Mouse (Mus musculus) midbrain, embryonic 12.5 days (tissue): ENCODE measurements around the gene Hist1h2be. TPM values are rescaled to one million over a fixed set of nuclear protein-coding genes. Genes with fewer than 3 reads are reported as not detected.
"Not testable (repeated sequence)": the region's sequence is repeated elsewhere in the genome, so short reads cannot be mapped to it uniquely, and the experiment has no call there.

Experiments used
- ATAC-seq: fragments of 200-750 bp; cut with Nextera tagmentation; 2 replicates; pipeline ENCODE4 v1.8.0; 2017; ENCODE audit warnings: low read depth, moderate TSS enrichment, moderate library complexity; ENCODE audit not compliant: low FRiP score
- H3K27ac ChIP-seq: fragments of 300-500 bp; sonication (generic); replicated peaks from 2 replicates; pipeline ENCODE4 v1.5.1; 2016; ENCODE audit warnings: mild to moderate bottlenecking
- H3K27me3 ChIP-seq: fragments of 300-500 bp; sonication (generic); 2 replicates; pipeline ENCODE4 v1.6.1; 2016; ENCODE audit warnings: mild to moderate bottlenecking
- H3K36me3 ChIP-seq: fragments of 300-500 bp; sonication (generic); 2 replicates; pipeline ENCODE4 v1.6.1; 2016
- H3K4me1 ChIP-seq: fragments of 300-500 bp; sonication (generic); 2 replicates; pipeline ENCODE4 v1.6.1; 2016
- H3K4me2 ChIP-seq: fragments of 300-500 bp; sonication (generic); replicated peaks from 2 replicates; pipeline ENCODE4 v1.6.1; 2016; ENCODE audit warnings: mild to moderate bottlenecking, moderate library complexity
- H3K4me3 ChIP-seq: fragments of 300-500 bp; sonication (generic); 2 replicates; pipeline ENCODE4 v1.5.1; 2016; ENCODE audit warnings: mild to moderate bottlenecking
- H3K9ac ChIP-seq: fragments of 300-500 bp; sonication (generic); replicated peaks from 2 replicates; pipeline ENCODE4 v1.6.1; 2016; ENCODE audit warnings: mild to moderate bottlenecking, moderate library complexity
- H3K9me3 ChIP-seq: fragments of 300-500 bp; sonication (generic); 2 replicates; pipeline ENCODE4 v1.6.1; 2016; ENCODE audit warnings: mild to moderate bottlenecking
- WGBS: fragments of 180-500 bp; shearing (Covaris S2); methylation state at CpG from one replicate; pipeline ENCODE4 v1.1.7; 2016; 5-methylcytosine and 5-hydroxymethylcytosine counted together
- polyA plus RNA-seq: library from polyadenylated mRNA; unstranded; fragments of >200 nt; fragmentation: Nextera tagmentation; extraction: Ambion mirVana; gene quantifications from 2 replicates; pipeline ENCODE4 v1.2.1, GENCODE M21; 2016

Hist1h2be gene
- polyA plus RNA-seq, 1 experiment from 2014 or later, result 2.5 TPM

DNA sequence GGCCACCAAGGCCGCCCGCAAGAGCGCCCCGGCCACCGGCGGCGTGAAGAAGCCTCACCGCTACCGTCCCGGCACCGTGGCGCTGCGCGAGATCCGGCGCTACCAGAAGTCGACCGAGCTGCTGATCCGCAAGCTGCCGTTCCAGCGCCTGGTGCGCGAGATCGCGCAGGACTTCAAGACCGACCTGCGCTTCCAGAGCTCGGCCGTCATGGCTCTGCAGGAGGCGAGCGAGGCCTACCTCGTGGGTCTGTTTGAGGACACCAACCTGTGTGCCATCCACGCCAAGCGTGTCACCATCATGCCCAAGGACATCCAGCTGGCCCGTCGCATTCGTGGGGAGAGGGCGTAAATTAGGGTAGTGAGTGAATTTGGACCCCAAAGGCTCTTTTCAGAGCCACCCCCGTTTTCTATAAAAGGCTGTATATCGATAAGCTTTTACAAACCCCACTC lies 45.0 kb downstream of the Hist1h2be start:
- H3K27ac ChIP-seq, result peak overlapping the region; percentile 80
- not testable (repeated sequence) for H3K27me3 ChIP-seq, ATAC-seq, H3K36me3 ChIP-seq, H3K9me3 ChIP-seq
- H3K4me1 ChIP-seq, result peaks cover 29% of the 10 kb centered on the region
- peak overlapping the region; percentile 75 for H3K9ac ChIP-seq
- WGBS, result under 1% methylated on average over 9 of the region's 40 CpGs
- H3K4me3 ChIP-seq, result peak overlapping the region; percentile 47
- peak overlapping the region; percentile 66 for H3K4me2 ChIP-seq

DNA sequence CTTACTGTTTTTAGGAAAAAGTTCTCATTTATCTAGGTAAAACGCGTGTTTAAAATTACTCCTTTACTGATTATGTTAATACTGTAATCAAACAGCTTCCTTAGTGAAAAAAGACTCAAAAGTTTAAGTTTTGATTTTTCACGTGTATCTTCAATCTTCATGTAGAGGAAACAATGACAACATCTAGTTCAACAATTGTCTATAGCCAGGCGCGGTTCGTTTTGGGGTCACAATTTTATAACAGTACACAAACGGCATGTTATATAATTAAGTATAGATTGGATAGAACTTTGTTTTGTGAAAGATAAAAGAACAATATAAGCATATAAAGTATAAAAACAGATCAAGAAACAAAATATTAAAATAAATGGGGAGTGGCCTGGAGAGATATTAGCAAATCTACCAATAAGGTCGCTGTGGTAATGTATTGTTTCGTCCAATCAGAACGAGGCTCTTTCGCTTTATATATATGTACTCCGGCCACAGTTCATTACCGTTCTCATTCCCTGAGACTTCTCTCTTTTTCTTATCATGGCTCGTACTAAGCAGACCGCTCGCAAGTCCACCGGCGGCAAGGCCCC lies 45.6 kb downstream of the Hist1h2be start, which contains the start of gene Hist1h3d:
Gene Hist1h3d, plus strand, starts transcription at position 493 of the 581 bp plus-strand sequence.
- peak within 1 kb of the TSS; percentile 66 for H3K4me2 ChIP-seq
- ATAC-seq, result peak; percentile 59
- peaks cover 29% of the 10 kb centered on the region for H3K4me1 ChIP-seq
- no peaks in the 10 kb centered on the region for H3K36me3 ChIP-seq
- H3K9ac ChIP-seq, result peak within 1 kb of the TSS; percentile 75
- H3K9me3 ChIP-seq, result no peaks in the 10 kb centered on the region
- under 1% methylated on average over 18 of the region's 18 CpGs for WGBS
- H3K27me3 ChIP-seq, result no peaks in the 10 kb centered on the region
- peak within 1 kb of the TSS; percentile 87 for H3K27ac ChIP-seq
- H3K4me3 ChIP-seq, result peak within 1 kb of the TSS; percentile 47

DNA sequence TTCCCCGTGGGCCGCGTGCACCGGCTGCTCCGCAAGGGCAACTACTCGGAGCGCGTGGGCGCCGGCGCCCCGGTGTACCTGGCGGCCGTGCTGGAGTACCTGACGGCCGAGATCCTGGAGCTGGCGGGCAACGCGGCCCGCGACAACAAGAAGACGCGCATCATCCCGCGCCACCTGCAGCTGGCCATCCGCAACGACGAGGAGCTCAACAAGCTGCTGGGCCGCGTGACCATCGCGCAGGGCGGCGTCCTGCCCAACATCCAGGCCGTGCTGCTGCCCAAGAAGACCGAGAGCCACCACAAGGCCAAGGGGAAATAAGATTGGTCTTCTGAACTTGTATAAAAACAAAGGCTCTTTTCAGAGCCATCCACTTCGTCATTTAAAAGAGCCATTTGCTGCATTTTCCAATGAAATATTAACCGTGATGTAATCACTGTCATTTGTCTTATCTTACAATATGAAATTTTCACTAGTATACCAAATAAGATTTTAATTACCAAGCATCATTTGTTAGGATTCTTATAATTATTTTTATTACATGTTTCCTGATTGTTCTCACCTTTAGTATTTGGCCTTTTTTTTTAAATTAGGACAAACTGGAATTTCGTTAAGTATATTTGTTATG lies 46.3 kb downstream of the Hist1h2be start:
- H3K27ac ChIP-seq, result peak overlapping the region; percentile 87
- not testable (repeated sequence) for H3K27me3 ChIP-seq, H3K36me3 ChIP-seq, H3K9me3 ChIP-seq, ATAC-seq
- peaks cover 32% of the 10 kb centered on the region for H3K4me1 ChIP-seq
- under 1% methylated on average over 10 of the region's 39 CpGs for WGBS
- 0 out of 2 replicates have a peak overlapping the region, but pooled peaks have one; percentile 46 for H3K9ac ChIP-seq
- peak overlapping the region; percentile 68 for H3K4me2 ChIP-seq
- H3K4me3 ChIP-seq, result peak overlapping the region; percentile 47

DNA sequence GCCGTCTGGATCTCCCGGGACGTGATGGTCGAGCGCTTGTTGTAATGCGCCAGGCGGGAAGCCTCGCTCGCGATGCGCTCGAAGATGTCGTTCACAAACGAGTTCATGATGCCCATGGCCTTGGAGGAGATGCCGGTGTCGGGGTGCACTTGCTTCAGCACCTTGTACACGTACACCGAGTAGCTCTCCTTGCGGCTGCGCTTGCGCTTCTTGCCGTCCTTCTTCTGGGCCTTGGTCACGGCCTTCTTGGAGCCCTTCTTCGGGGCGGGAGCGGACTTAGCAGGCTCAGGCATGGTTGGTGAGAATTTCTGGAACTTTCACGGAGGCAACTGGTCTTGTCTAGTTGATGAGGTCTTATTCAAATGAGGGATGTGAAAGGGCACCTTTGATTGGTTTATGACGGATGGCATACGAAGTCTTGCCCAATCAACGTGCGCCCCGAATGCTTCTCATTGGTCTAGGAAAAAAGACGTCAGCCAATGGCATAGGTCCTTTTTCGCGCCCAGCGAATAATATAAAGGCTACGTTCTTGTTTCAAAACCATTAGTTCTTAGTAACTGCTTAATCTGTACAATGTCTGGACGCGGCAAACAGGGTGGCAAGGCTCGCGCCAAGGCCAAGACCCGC lies 46.9 kb downstream of the Hist1h2be start, which contains the start of the genes Hist1h2bf and Hist1h2ad:
Gene Hist1h2bf, minus strand, starts transcription at position 299 of the 627 bp plus-strand sequence.
Gene Hist1h2ad, plus strand, starts transcription at position 484 of the 627 bp plus-strand sequence.
- not testable (repeated sequence) for H3K27me3 ChIP-seq, H3K36me3 ChIP-seq, H3K9me3 ChIP-seq
- Histone ChIP-seq H3K4me2 (peak within 1 kb of the TSS; percentile 68), H3K27ac (peak within 1 kb of the TSS; percentile 87), H3K4me3 (peak within 1 kb of the TSS; percentile 47), H3K4me1 (peaks cover 32% of the 10 kb centered on the region), H3K9ac (peak within 1 kb of the TSS; percentile 46; the same call in 1 of the 2 replicates)
- peak; percentile 89 for ATAC-seq
- under 1% methylated on average over 42 of the region's 42 CpGs for WGBS

DNA sequence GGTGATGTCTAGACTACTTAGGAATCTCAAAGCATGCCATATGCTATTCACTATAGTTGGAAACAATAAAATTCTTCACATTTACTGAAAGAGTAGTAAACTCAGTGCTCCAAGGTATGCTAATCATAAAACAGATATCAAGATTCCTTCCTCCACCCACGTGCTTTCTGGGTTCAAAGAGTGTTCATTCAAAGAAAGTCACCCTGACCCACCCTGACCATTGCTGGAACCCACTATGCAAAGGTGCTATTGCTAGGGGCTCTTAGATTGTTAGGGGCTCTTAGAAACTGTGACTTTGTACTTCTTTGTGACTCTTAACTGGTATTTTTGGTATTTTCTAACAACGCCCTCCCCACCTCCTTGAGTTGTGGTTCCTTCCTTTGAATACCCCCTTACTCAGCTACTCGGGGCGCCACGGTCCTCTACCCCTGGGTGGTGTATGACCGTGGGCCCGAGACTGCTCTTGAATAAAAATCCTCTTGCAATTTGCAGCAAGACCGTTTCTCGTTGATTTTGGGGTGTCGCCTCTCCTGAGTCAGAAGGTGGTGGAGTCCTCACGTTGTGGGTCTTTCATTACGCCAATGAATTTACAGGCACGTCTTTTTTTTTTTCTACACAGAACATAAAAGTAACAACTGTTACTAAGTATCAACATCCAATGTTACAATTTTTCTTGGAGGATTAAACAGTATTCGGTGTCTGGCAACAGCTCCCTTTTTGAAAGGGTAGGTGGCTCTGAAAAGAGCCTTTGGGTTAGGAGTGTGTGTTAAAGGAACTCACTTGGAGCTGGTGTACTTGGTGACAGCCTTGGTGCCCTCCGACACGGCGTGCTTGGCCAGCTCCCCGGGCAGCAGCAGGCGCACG lies 47.7 kb downstream of the Hist1h2be start:
- H3K27me3 ChIP-seq, ATAC-seq, H3K9me3 ChIP-seq, H3K36me3 ChIP-seq: not testable (repeated sequence)
- Histone ChIP-seq H3K4me1 (peaks cover 32% of the 10 kb centered on the region), H3K27ac (peak overlapping the region; percentile 96), H3K4me2 (peak overlapping the region; percentile 68), H3K4me3 (peak overlapping the region; percentile 45), H3K9ac (peak overlapping the region; percentile 16; the same call in 1 of the 2 replicates)
- 9% methylated on average over 20 of the region's 20 CpGs for WGBS

DNA sequence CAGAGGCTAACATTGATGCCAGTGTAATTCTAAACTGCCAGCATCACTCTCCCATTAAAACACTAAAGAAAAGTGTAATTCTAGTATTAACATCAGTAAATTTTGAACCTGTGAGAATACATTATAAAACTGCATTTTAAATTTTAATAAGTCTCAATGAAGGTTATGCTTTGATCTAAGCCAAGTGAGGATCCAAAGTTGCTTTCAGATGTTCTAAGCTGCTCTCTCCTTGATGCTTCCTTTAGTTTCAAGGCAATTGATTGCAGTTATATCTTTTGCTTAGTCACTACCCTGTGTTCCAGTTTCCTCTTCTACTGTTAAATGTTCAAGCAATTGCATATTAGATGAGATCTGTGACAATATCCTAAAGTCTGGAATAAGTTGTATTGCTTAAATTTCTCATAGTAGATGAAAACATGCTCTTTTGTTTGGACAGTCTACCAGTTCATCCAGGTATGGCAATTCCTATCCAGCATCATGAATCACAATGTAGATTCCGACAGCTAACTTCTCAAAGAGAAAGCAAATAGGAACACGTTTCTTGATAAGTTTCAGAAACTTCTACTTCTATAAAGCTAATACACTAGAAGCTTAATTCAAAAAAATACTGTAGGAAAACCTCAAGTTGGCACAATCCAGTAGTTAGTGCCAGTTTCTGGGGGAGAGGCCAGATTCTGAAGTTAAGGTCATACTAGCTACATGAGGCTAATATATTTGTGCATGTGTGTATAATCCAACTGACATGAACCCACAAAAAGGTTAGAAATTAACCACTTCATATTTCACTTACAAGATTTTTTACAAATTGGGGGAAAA lies 48.5 kb downstream of the Hist1h2be start:
- H3K4me2 ChIP-seq, result peak overlapping the region; percentile 68
- peaks cover 32% of the 10 kb centered on the region for H3K4me1 ChIP-seq
- WGBS, result 35% methylated on average over 2 of the region's 2 CpGs
- H3K9ac ChIP-seq, result peak overlapping the region; percentile 72
- ATAC-seq, result no peak
- no peaks in the 10 kb centered on the region for H3K36me3 ChIP-seq
- H3K4me3 ChIP-seq, result peak overlapping the region; percentile 45
- H3K27ac ChIP-seq, result peak overlapping the region; percentile 96
- H3K27me3 ChIP-seq, result no peaks in the 10 kb centered on the region
- no peaks in the 10 kb centered on the region for H3K9me3 ChIP-seq

DNA sequence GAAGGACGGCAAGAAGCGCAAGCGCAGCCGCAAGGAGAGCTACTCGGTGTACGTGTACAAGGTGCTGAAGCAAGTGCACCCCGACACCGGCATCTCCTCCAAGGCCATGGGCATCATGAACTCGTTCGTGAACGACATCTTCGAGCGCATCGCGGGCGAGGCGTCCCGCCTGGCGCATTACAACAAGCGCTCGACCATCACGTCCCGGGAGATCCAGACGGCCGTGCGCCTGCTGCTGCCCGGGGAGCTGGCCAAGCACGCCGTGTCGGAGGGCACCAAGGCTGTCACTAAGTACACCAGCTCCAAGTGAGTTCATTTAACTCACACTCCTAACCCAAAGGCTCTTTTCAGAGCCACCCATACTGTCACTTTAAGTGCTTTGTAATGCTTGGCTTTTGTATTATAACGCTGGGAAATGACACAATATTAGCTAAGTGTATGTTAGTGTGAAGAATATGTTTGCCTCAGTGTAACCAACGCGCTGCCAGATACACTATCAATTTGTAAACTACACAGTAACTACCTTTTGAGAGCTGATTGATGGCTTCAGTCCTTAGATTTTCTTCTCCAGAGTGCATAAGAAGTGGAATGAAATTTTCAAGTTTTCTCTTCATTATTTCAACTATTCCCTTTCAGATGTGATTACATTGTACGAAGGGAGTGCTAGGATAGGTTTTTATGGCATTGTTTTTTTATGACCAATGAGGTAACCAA lies 49.3 kb downstream of the Hist1h2be start:
- H3K27me3 ChIP-seq, H3K9me3 ChIP-seq, H3K36me3 ChIP-seq, ATAC-seq: not testable (repeated sequence)
- Histone ChIP-seq H3K9ac (peak overlapping the region; percentile 72), H3K4me1 (peaks cover 26% of the 10 kb centered on the region), H3K27ac (peak overlapping the region; percentile 96), H3K4me3 (peak overlapping the region; percentile 45), H3K4me2 (peak overlapping the region; percentile 68)
- under 1% methylated on average over 17 of the region's 34 CpGs for WGBS

DNA sequence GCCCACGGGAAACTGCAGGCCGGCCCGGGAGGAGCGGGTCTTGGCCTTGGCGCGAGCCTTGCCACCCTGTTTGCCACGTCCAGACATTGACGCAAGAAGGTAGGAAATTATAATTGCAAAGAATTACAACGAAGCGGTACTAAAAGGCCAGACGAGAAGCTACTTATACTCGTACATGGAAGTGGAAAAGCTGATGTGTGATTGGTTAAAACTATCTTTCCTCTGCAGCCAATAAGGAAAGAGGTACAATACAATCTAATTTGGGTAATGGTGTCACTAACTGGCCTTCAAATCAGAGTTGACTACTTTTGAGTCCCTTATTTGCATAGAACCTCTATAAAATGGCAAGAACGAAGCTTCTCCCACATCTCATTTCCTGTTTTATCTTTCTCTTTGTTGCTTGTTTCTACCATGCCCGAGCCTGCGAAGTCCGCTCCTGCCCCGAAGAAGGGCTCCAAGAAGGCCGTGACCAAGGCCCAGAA lies 49.9 kb downstream of the Hist1h2be start, which contains the start of the genes Hist1h2ae and Hist1h2bg:
Gene Hist1h2ae, minus strand, starts transcription at position 199 of the 482 bp plus-strand sequence.
Gene Hist1h2bg, plus strand, starts transcription at position 375 of the 482 bp plus-strand sequence.
- H3K9me3 ChIP-seq, result no peaks in the 10 kb centered on the region
- peak within 1 kb of the TSS; percentile 45 for H3K4me3 ChIP-seq
- no peaks in the 10 kb centered on the region for H3K27me3 ChIP-seq
- 0% methylated on average over 18 of the region's 18 CpGs for WGBS
- peak within 1 kb of the TSS; percentile 72 for H3K9ac ChIP-seq
- H3K4me1 ChIP-seq, result peaks cover 20% of the 10 kb centered on the region
- H3K4me2 ChIP-seq, result peak within 1 kb of the TSS; percentile 68
- peak within 1 kb of the TSS; percentile 96 for H3K27ac ChIP-seq
- no peaks in the 10 kb centered on the region for H3K36me3 ChIP-seq
- ATAC-seq, result peak; percentile 91

DNA sequence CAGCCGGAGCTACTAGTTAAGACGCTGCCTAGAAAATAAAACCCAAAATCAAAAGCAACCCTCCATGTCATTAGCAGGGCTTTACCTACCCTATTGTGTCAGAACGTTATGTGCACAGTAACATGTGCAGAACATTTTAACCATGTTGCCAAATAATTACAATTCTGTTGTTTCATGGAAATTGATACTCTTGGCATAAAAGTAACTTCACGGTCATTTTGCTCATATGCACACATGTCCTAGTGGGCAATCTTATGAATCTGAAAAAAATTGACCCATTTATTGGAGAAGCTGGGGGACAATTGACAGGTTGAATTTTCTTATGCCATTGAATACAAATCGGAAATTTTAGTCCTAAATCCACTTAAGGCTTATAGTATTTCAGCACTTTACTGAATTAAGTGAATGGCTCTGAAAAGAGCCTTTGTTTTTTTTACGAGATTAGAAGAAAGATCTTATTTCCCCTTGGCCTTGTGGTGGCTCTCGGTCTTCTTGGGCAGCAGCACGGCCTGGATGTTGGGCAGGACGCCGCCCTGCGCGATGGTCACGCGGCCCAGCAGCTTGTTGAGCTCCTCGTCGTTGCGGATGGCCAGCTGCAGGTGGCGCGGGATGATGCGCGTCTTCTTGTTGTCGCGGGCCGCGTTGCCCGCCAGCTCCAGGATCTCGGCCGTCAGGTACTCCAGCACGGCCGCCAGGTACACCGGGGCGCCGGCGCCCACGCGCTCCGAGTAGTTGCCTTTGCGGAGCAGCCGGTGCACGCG lies 50.5 kb downstream of the Hist1h2be start:
- H3K9me3 ChIP-seq, H3K27me3 ChIP-seq, ATAC-seq, H3K36me3 ChIP-seq: not testable (repeated sequence)
- Histone ChIP-seq H3K4me1 (peaks cover 19% of the 10 kb centered on the region), H3K27ac (peak overlapping the region; percentile 96), H3K4me3 (peak overlapping the region; percentile 42), H3K9ac (peak overlapping the region; percentile 50), H3K4me2 (peak overlapping the region; percentile 68)
- WGBS, result 2% methylated on average over 21 of the region's 41 CpGs
